Mouse (Mus musculus) olfactory bulb, adult 2 months (tissue): ENCODE results near the gene Sec63.

Experiments
- CTCF ChIP-seq: fragments of 200-500 bp; IDR thresholded peaks from 2 replicates; pipeline ENCODE4 v1.5.1; 2012; ENCODE audit warnings: low read depth, mild to moderate bottlenecking, low read length, moderate library complexity; ENCODE audit not compliant: insufficient read depth
- POLR2A ChIP-seq: fragments of 200-500 bp; IDR thresholded peaks from 2 replicates; pipeline ENCODE4 v1.6.1; 2012; ENCODE audit warnings: mild to moderate bottlenecking, low read depth, low read length, moderate library complexity; ENCODE audit not compliant: insufficient read depth

DNA sequence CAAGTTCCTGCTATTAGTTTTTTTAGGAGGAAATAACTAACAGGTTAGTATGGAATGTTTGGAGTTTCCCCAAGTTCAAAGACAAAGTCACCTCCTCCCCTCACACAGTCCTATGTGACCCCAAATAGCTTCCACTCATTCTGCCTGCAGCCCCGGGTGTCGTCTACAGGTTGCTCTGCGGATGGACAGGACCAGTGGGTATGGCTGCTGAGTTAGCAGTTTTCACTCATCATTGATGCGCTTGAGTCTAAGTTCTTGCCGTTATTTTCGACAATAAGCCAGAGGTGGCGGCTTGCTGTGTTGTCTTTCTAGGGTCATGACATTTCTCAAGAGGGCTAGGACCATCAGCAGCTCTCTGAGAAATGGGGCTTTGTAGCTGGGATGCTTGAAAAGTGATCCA lies 100.2 kb downstream of the Sec63 start:
- TF ChIP-seq POLR2A (no peak), CTCF (no peak)
